Mouse (Mus musculus) stomach, embryonic 16.5 days (tissue): ENCODE measurements around the gene Zim1. TPM values are rescaled to one million over a fixed set of nuclear protein-coding genes. Genes with fewer than 3 reads are reported as not detected.

Source experiments
- ATAC-seq: fragments of 200-750 bp; cut with Nextera tagmentation; 2 replicates; pipeline ENCODE4 v1.8.0; 2017; ENCODE audit warnings: moderate number of reproducible peaks, moderate TSS enrichment; ENCODE audit not compliant: insufficient read depth, low FRiP score
- H3K27ac ChIP-seq: fragments of 300-500 bp; sonication (generic); 2 replicates; pipeline ENCODE4 v1.5.1; 2014; ENCODE audit warnings: low read length
- H3K27me3 ChIP-seq: fragments of 300-500 bp; sonication (generic); 2 replicates; pipeline ENCODE4 v1.6.1; 2014; ENCODE audit warnings: low read length, control low read depth, mixed read lengths; ENCODE audit not compliant: control insufficient read depth, insufficient read depth
- H3K36me3 ChIP-seq: fragments of 300-500 bp; sonication (generic); 2 replicates; pipeline ENCODE4 v1.6.1; 2014; ENCODE audit warnings: low read length; ENCODE audit not compliant: control insufficient read depth, insufficient read depth
- H3K4me1 ChIP-seq: fragments of 300-500 bp; sonication (generic); 2 replicates; pipeline ENCODE4 v1.6.1; 2014; ENCODE audit warnings: low read length, control low read depth, mixed read lengths; ENCODE audit not compliant: control insufficient read depth, insufficient read depth
- H3K4me2 ChIP-seq: fragments of 300-500 bp; sonication (generic); 2 replicates; pipeline ENCODE4 v1.6.1; 2014; ENCODE audit warnings: low read depth, low read length, mixed read lengths
- H3K4me3 ChIP-seq: fragments of 300-500 bp; sonication (generic); replicated peaks from 2 replicates; pipeline ENCODE4 v1.5.1; 2014; ENCODE audit warnings: mild to moderate bottlenecking, low read length
- H3K9ac ChIP-seq: fragments of 300-500 bp; sonication (generic); 2 replicates; pipeline ENCODE4 v1.6.1; 2014; ENCODE audit warnings: low read length
- H3K9me3 ChIP-seq: fragments of 300-500 bp; sonication (generic); replicated peaks from 2 replicates; pipeline ENCODE4 v1.6.1; 2016; ENCODE audit warnings: low read length, control low read depth; ENCODE audit not compliant: control insufficient read depth
- WGBS: fragments of 180-500 bp; shearing (Covaris S2); extraction: QIAGEN DNeasy Blood & Tissue Kit; methylation state at CpG from one replicate; pipeline ENCODE4 v1.1.7; 2014; 5-methylcytosine and 5-hydroxymethylcytosine counted together
- polyA plus RNA-seq: library from polyadenylated mRNA; unstranded; fragments of >200 nt; fragmentation: Nextera tagmentation; extraction: Ambion mirVana; gene quantifications from 2 replicates; pipeline ENCODE4 v1.2.1, GENCODE M21; 2015

Zim1 gene
- polyA plus RNA-seq, 1 experiment from 2014 or later, result 7.0 TPM

- Histone ChIP-seq H3K27me3 (no peaks in the 10 kb centered on the region), H3K9ac (no peak overlapping the region), H3K9me3 (peaks cover 33% of the 10 kb centered on the region), H3K27ac (peak overlapping the region; percentile 92), H3K36me3 (no peaks in the 10 kb centered on the region), H3K4me3 (peak overlapping the region; percentile 59), H3K4me1 (no peaks in the 10 kb centered on the region), H3K4me2 (peak overlapping the region; percentile 56)
- peak; percentile 87 for ATAC-seq
- 43% methylated on average over 19 of the region's 19 CpGs for WGBS
Observed at GRCm38 (mm10) chr7:6728263-6728931, 32.1 kb upstream of the Zim1 start.

GRCm38 (mm10) chr7:6727351-6728121 lies 31.3 kb upstream of the Zim1 start:
- 51% methylated on average over 19 of the region's 19 CpGs for WGBS
- H3K9ac ChIP-seq, result no peak overlapping the region
- peak overlapping the region; percentile 92 for H3K27ac ChIP-seq
- no peaks in the 10 kb centered on the region for H3K27me3 ChIP-seq
- peaks cover 33% of the 10 kb centered on the region for H3K9me3 ChIP-seq
- H3K4me2 ChIP-seq, result peak overlapping the region; percentile 56
- H3K4me1 ChIP-seq, result no peaks in the 10 kb centered on the region
- H3K4me3 ChIP-seq, result peak overlapping the region; percentile 59
- peak; percentile 52 for ATAC-seq
- H3K36me3 ChIP-seq, result no peaks in the 10 kb centered on the region

- Histone ChIP-seq H3K27me3 (no peaks in the 10 kb centered on the region), H3K9me3 (no peaks in the 10 kb centered on the region), H3K27ac (no peak overlapping the region), H3K9ac (no peak overlapping the region), H3K36me3 (peaks cover 26% of the 10 kb centered on the region), H3K4me3 (no peak overlapping the region), H3K4me1 (no peaks in the 10 kb centered on the region), H3K4me2 (no peak overlapping the region)
- WGBS, result 86% methylated on average over 15 of the region's 15 CpGs
- ATAC-seq, result no peak
Observed at GRCm38 (mm10) chr7:6709396-6709795, 13.1 kb upstream of the Zim1 start.

- peaks cover 26% of the 10 kb centered on the region for H3K36me3 ChIP-seq
- ATAC-seq, result no peak
- WGBS, result 79% methylated on average over 17 of the region's 17 CpGs
Observed at GRCm38 (mm10) chr7:6708451-6709180, 12.4 kb upstream of the Zim1 start.

GRCm38 (mm10) chr7:6707416-6708015 lies 11.3 kb upstream of the Zim1 start:
- no peaks in the 10 kb centered on the region for H3K9me3 ChIP-seq
- no peaks in the 10 kb centered on the region for H3K27me3 ChIP-seq
- no peaks in the 10 kb centered on the region for H3K4me1 ChIP-seq
- H3K4me2 ChIP-seq, result no peak overlapping the region
- H3K27ac ChIP-seq, result no peak overlapping the region
- H3K36me3 ChIP-seq, result peaks cover 26% of the 10 kb centered on the region
- H3K9ac ChIP-seq, result no peak overlapping the region
- WGBS, result 89% methylated on average over 23 of the region's 23 CpGs
- ATAC-seq, result no peak
- no peak overlapping the region for H3K4me3 ChIP-seq

More at GRCm38 (mm10) chr7:6708451-6709180, 12.4 kb upstream of the Zim1 start:
- Histone ChIP-seq H3K9ac (no peak overlapping the region), H3K4me3 (no peak overlapping the region), H3K9me3 (no peaks in the 10 kb centered on the region), H3K27me3 (no peaks in the 10 kb centered on the region), H3K4me1 (no peaks in the 10 kb centered on the region), H3K4me2 (no peak overlapping the region), H3K27ac (no peak overlapping the region)

- Histone ChIP-seq H3K4me3 (no peak overlapping the region), H3K9ac (no peak overlapping the region), H3K27me3 (no peaks in the 10 kb centered on the region), H3K27ac (no peak overlapping the region), H3K9me3 (no peaks in the 10 kb centered on the region), H3K4me1 (no peaks in the 10 kb centered on the region), H3K4me2 (no peak overlapping the region), H3K36me3 (no peaks in the 10 kb centered on the region)
- WGBS, result 74% methylated on average over 3 of the region's 3 CpGs
- no peak for ATAC-seq
Observed at GRCm38 (mm10) chr7:6699230-6699629, 3.0 kb upstream of the Zim1 start.

GRCm38 (mm10) chr7:6685511-6685910 lies 10.7 kb downstream of the Zim1 start:
- WGBS, result 86% methylated on average over 6 of the region's 6 CpGs
- Histone ChIP-seq H3K9me3 (no peaks in the 10 kb centered on the region), H3K4me1 (no peaks in the 10 kb centered on the region), H3K27me3 (no peaks in the 10 kb centered on the region), H3K4me3 (no peak overlapping the region), H3K36me3 (no peaks in the 10 kb centered on the region), H3K27ac (no peak overlapping the region), H3K9ac (no peak overlapping the region), H3K4me2 (no peak overlapping the region)
- ATAC-seq, result no peak

GRCm38 (mm10) chr7:6666726-6667125 lies 29.5 kb downstream of the Zim1 start:
- H3K4me1 ChIP-seq, result no peaks in the 10 kb centered on the region
- 68% methylated on average over 3 of the region's 3 CpGs for WGBS
- H3K27ac ChIP-seq, result no peak overlapping the region
- H3K4me2 ChIP-seq, result no peak overlapping the region
- H3K27me3 ChIP-seq, result no peaks in the 10 kb centered on the region
- ATAC-seq, result no peak
- H3K9ac ChIP-seq, result no peak overlapping the region
- no peak overlapping the region for H3K4me3 ChIP-seq
- H3K36me3 ChIP-seq, result no peaks in the 10 kb centered on the region
- H3K9me3 ChIP-seq, result no peaks in the 10 kb centered on the region
